Mouse (Mus musculus): ENCODE data around the gene Hmcn1. TPM values are rescaled to one million over a fixed set of nuclear protein-coding genes. Genes with fewer than 3 reads are reported as not detected.
A peak's percentile ranks its signal among the peaks of the same experiment; 100 is the strongest.

The Hmcn1 gene
- total RNA-seq (2014; fragmentation: Nextera tagmentation) (0.02 TPM in 1 of 2 replicates, not detected in the other), total RNA-seq (2017) (not detected in 2 replicates)

DNA sequence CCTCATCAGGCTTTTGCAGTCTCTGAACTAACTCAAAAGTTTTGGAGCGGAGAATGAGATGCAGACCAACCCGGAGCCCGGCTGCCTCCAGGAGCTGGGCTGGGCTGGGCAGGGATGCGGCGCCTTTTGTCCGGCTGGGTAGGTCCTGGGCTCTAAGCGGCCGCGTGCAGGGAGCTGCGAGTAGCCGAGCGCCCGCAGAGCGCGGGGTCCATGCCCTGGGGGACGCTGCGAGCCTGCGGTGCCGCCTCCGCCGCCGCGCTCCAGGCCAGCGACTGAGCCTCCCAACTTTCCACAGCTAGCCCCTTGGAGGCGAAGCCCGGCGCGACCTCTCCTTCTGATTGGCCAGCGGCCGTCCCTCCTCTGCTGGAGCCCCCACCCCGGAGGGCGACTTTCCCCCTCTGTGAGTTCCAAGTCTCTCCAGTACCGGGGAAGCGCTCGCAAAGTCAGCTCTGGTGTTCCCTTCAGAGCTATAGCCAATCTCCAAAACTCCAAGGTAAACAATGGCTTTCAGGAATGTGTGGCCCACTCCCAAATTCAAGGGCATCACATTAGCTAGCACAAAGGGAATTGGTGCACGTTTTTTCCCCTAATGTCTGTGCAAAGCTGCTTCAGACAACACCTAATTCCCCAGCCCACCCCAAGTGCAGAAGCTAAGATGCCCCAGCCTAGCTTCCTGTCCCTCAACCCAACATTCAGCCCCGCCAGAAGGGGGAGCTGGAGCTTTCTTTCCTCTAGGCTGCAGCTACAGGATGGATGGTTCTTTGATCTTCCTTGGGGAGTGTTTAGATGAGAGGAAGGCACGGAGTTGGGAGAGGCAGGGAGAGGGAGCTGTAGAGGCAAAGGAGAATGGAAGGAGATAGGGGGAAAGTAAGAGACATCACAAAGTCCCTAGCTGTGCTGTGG is at the start of gene Hmcn1:
Gene Hmcn1, minus strand, starts transcription at position 274 of the 903 bp plus-strand sequence.
- ATAC-seq (replicated peaks; ENCODE audit: low FRiP score, low TSS enrichment, poor library complexity, severe bottlenecking) = peak; percentile 65

DNA sequence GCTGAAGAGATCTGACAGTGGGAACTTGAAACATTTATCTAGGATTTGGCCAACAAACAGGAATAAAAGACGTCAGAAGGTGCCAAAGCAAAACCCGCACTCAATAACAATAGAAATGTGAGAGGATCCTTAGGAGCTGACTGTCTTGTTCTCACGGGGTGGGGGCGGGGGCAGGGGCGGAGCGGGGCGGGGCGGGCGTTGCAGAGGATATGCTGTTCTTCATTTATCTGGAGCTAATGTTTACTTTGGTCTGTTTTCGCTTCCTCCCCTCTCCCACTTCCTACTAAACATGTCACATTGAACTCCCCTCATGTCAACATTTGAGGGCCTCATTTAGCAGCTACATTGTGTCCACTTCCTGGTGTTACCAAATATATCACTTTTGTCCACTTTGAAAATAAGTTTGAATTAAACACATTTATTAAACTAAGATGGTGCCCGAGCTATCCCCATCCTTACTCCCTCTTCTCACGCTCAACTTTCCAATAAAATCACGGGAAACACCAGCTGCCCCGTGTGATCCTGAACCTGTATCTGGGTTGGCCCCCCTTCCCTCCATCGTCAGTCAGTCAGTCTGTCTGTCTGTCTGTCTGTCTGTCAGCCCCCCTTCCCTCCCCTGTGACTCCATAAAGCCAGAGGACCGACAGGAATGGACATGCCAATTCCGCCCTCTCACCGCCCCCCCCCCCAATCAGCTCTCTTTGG is 47.9 kb upstream of the Hmcn1 start:
- peak; percentile 80 for ATAC-seq (replicated peaks; ENCODE audit: low FRiP score, low TSS enrichment, poor library complexity, severe bottlenecking)

DNA sequence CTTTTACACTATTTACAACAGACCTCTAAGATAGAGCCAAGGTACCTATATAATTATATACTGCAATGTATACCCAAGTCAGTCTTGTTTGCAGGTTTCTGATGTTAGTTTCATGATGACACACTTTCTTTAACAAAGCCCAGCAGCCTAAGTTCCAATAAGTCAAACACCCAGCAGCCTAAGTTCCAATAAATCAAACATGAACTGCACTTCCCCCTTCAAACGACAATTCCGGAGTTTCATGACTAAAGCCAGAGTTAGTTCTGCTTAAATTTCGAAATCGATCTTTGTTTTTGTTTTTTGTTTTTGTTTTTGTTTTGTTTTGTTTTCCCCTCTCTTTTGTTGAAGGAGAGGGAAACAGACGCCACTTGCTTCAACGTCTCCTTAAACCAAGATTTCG is 47.1 kb upstream of the Hmcn1 start:
- no peak for ATAC-seq (replicated peaks; ENCODE audit: low FRiP score, low TSS enrichment, poor library complexity, severe bottlenecking)

DNA sequence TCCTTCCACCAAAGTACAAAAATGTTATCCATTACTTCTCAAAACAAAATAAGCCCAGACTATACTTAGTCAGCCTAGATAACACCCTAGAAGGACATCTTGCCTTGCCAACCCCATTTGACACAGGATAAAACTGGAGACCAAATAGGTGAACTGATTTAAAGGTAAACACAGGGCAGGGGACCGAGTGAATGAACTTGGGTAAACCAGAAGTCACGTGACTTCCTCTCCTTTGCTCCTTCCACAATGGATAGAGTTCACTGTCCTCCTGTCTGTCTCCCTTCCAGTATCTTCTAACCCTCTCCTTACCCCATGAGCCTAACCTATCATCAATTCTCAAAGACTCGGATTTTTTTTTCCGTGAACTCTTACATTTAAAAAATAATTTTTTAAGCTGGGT is 46.0 kb upstream of the Hmcn1 start:
- ATAC-seq (replicated peaks; ENCODE audit: low FRiP score, low TSS enrichment, poor library complexity, severe bottlenecking) = no peak

DNA sequence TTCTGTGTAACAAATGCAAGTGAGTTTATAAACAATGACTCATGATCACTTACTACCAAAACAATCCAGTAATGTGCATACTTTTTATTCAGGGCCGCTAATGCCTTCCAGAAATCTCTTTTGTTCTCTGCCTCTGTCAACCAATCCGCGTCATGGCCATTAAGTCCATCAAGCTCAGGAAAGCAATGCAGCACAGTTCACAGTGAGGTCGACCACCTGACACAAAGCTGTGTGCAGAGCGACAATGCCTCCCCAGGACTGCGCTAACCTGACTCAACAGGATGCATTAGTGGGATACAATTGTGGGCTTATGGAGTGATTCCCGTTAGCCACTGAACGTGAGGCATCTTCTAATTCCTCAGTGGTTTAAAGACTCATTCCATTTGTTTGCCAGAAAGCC is 45.3 kb upstream of the Hmcn1 start:
- ATAC-seq (replicated peaks; ENCODE audit: low FRiP score, low TSS enrichment, poor library complexity, severe bottlenecking) = no peak

DNA sequence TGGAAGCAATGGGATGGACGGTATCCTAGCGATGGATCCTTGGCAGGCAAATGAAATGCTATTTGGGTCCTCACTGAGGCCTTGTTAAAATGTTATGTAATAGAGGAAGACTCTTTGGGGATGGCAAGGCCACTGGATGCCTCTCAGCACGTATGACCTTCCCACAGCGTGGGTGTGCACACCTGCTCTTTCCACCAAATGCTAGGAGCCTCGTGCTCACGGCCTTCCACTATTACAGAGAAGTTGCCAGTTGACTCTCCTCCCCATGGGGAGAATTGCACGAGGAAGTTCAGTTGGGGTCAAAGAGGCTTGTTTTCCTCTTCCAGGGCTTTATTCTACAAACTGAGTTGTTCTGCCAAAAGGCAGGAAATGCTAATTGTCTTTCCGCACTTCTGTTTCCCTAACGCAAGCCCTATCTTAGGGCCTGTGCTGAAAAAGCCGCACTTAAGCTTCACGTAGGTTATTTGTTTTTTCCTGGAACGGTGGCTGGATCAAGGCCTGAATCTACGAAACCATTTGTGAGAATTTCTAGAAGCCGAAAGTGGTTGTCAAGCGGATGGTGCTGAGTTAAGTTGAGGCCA is 43.3 kb upstream of the Hmcn1 start:
- no peak for ATAC-seq (replicated peaks; ENCODE audit: low FRiP score, low TSS enrichment, poor library complexity, severe bottlenecking)

DNA sequence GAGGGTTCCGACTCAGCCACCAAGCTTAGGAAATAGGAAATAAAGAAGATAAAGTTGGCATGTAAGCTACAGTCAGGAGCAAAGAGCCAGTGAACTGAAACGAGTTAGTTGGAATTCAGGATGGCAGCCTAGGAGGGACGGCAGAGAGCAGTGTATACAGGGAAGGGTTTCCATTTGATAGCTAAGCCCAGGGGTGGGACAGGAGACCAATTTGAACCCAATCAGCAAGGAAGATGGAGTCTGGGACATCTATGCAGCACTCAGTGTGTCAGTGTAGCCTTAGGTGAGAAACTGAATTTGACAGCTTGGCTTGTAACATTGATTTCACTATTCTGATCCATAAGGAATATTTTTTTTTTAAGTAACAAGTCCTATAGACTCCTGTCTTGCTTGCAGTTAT is 42.5 kb upstream of the Hmcn1 start:
- ATAC-seq (replicated peaks; ENCODE audit: low FRiP score, low TSS enrichment, poor library complexity, severe bottlenecking) = no peak

DNA sequence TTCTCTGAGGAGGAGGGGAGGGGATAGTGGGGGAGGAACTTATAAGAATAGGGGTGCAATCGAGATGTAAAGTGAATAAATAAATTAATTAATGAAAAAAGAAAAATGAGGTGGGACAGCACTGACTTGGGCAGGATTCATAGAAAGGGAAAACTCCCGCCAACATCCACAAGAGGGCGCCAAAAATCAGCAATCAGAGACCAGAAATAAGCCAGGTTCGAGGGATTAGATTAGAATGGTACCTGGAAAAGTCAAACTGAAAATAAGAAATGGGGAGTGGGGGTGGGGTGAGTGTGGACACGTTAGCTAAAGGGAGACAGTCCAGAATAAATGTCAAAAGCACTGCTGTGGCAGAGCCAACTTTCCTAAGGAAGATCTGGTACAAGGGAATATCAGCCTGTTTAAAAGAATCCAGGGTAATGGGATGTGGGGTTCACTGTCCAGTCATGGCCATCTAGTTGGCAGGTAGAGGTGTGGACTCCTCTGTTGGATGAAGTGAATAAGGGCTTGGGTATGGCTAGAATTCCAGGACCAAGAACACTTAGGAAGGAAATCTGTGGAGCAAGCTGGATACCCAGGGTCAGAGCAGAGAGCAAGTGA is 41.9 kb upstream of the Hmcn1 start:
- peak; percentile 76 for ATAC-seq (replicated peaks; ENCODE audit: low FRiP score, low TSS enrichment, poor library complexity, severe bottlenecking)

DNA sequence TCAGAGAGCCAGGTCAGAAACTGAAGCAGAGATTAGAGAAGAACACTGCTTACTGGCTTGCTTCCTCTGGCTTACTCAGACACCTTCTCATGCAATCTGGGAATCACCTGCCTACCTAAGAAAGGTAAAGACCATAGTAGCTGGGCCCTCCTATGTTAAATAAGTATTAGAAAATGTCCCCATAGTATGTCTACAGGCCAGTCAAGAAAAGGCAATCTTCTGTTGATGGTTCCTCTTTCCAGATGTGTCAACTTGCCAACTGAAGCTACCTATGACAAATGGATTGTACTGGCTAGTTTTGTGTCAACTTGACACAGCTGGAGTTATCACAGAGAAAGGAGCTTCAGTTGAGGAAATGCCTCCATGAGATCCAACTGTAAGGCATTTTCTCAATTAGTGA is 40.1 kb upstream of the Hmcn1 start:
- ATAC-seq (replicated peaks; ENCODE audit: low FRiP score, low TSS enrichment, poor library complexity, severe bottlenecking) = no peak

DNA sequence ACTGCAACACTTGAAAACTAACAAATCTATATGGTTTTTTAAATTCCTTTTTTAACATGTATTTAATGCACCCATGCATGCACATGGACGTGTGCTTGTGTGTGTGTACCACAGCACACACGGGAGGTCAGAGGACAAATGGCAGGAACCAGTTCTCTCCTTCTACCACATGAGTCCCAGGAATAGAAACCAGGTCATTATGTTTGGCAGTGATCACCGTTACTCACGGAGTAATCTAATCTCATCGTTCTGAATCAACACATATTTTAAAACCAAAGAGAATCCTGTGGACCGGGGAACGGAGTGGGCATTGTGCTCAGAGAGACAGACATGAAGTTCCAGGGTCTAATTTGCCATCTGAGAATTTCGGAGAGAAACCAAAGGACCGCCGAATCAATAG is 38.3 kb upstream of the Hmcn1 start:
- ATAC-seq (replicated peaks; ENCODE audit: low FRiP score, low TSS enrichment, poor library complexity, severe bottlenecking) = no peak

DNA sequence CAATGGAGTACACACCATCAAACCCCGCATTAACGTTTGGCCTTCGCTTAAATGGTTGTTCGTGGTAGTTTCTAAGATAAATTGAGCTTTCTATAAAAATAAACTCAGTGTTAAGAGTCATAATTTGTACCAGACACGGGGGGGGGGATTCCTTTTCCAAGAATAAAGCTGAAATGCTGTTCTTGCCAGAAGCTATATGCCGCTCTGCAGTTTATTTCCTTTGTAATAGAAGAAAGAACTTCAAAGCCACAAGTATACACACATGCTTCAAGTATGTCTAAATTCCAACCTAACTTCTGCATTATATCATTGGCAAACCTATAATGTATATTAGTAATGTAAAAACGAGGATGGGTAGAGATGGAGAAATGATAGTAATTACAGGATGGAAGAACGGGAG is 37.9 kb upstream of the Hmcn1 start:
- no peak for ATAC-seq (replicated peaks; ENCODE audit: low FRiP score, low TSS enrichment, poor library complexity, severe bottlenecking)

DNA sequence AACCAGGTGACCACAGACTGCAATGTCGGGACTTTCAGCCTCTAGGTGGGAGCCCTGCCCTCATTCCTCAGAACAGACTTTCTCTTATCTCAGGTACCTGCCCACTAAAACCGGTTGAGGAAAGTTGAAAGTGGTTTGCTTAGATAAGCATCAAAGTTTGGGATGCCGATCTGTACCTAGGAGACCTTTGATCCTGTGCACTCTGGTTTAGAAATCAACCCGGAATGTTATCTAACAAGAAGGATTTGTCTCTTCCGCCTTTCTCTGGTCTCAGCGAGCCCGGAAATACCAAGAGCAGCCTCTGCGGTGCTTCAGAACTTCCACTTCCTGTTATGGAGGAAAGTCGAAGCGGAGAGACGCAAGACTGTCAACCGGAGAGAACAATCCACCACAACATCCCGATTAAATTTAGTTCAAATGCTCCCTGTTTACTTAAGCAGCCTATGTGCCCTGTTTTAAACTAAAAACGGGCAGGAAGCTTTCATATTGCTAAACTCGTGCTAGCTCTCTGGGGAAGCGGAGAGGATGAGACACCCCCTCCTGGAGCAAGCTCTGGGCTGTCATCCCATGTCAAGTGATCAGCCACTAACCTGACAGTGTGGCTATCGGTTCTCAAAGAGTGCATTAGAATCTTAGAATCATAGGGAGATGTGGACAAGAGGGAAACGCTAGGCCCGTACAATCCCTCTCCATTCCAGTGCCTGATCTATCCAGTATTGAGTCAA is 32.0 kb upstream of the Hmcn1 start:
- peak; percentile 72 for ATAC-seq (replicated peaks; ENCODE audit: low FRiP score, low TSS enrichment, poor library complexity, severe bottlenecking)

DNA sequence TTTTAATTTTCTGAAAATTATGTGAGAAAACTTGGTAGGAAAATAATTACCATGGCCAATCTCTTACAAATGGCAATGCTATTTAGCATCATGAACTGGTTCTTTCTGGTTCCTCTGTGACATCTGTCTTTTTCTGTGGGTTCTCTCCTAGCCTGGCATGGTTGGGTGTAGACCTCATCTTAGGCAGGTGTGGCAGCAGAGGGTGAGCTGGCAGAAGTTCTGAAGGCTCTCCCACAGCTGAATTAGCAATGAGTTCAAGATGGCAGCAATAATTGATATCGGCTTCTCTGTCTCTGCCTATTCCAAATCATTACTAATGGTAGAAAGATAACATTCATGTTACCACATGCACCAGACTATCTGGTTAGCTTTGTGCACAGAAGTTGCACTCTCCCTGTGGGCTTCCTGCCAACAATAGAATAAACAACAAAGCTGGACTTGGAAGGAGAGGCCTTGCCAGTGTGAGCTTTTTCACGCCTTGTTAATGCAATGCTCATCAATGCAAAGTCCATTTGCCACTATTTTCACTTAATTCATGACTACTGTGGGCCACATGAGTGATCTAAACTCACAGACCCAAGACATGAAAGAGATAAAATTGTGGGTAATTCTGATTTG is 26.1 kb upstream of the Hmcn1 start:
- ATAC-seq (replicated peaks; ENCODE audit: low FRiP score, low TSS enrichment, poor library complexity, severe bottlenecking) = no peak

DNA sequence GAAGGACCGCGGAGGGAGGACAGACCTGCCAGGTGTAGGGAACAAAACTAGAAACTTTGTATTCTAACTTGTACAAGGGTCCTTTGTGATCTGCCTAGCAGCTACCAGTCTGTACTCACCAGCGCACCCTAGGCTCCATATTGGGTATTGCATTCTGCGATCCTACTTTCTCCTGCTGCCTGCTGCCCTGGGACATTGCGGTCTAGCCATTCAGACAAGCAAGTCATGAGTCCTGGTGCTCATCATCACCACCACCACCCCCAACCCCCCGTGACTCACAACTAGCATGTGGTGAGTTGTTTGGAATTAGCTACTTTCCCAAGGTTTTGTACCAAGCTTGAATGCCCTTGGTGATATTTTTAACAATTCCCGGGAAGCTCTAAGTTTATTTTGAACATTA is 17.8 kb upstream of the Hmcn1 start:
- peak; percentile 91 for ATAC-seq (replicated peaks; ENCODE audit: low FRiP score, low TSS enrichment, poor library complexity, severe bottlenecking)

DNA sequence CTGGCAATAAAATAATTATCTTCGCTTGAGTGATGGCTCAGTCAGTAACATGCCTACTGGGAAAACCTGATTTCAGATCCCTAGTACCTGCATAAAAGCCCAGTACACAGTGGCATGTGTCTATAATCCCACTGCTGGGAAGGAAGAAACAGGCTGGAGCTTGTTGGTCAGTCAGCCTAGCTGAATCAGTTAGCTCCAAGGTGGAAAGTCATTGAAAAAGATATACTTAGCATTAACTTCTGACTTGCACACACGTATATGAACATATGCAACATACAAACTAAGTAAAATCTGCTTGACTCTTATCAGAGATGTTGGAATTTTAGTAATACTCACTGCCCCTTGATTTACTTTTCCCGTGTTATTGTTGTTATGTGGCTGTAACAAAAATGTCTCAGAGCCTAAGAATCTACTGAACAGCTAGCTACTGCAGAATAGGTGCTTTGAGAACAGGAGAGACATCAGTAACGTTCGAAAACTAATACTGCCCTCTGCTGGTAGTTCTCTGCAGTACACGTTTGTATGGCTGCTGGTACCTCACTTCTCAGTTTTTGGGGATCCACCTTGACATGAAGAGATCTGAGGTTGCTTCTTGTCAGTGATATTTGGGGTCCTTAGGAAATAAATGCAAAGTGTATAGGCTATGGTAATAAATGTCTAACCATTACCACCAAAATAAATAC is 16.0 kb upstream of the Hmcn1 start:
- ATAC-seq (replicated peaks; ENCODE audit: low FRiP score, low TSS enrichment, poor library complexity, severe bottlenecking) = peak; percentile 77

DNA sequence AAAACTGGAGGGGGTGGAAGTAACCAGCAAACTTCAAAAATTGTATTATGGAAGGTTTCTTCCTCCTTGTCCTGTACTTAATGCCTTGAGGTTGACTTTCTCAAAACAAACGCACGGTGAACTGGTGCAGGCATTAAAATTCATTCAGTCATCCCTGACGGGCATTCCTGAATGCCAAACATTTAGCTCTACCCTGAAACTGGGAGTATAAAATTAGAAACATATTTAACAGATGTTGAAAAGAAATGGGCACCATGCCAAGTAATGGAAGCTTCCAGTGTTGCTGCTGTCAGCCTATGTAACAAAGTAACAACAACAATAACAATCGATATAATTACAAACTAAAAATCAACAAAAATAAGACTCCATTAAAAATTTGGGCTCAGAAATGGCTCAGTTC is 14.5 kb upstream of the Hmcn1 start:
- no peak for ATAC-seq (replicated peaks; ENCODE audit: low FRiP score, low TSS enrichment, poor library complexity, severe bottlenecking)

DNA sequence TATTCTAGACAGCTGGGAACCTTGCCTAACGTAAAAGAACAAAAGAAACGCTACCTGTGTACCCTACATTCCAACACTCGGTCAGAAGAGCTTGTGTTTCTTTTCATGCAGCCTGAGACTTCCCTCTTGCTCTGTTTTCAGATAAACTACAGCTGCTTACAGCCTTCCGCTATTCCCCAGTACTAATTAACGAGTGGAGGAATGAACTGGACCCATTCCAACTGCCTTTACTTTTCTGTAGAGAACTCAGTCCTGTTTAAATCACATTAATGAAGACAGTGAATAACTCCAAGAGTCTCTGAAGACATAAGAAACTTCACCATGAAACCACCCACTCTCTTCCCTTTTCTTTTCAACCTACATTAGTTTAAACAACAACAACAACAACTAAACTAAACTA is 10.8 kb upstream of the Hmcn1 start:
- ATAC-seq (replicated peaks; ENCODE audit: low FRiP score, low TSS enrichment, poor library complexity, severe bottlenecking) = no peak

DNA sequence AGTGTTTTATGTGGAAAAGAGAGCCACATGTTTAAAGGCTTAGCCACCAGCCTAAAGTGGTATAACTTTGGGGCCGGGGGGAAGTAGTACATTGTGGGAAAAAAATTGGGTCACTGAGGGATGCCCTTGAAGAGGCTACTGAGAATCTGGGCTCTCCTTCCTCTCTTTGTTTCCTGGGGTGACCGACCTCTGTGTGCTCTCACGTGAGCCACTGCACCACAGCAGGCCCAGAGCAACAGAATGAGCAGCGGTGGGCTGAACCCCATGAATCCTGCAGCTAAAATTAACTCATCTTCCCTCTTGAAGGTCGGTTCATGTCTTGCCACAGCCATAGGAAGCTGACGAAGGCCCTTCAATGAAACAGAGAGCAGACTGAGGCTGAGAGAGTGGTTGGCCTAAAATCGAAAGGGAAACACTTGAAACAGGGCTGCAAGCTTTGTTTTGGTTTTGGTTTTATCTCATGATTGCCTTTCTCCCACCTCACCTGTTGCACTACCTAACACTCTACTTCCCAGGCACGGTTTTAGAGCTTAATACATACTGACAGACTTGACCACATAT is 8.7 kb upstream of the Hmcn1 start:
- no peak for ATAC-seq (replicated peaks; ENCODE audit: low FRiP score, low TSS enrichment, poor library complexity, severe bottlenecking)
